Mouse (Mus musculus) T-helper 2 cell (primary cell): ENCODE results near the gene Bicc1.

Experiments used
- in situ Hi-C: fragments of 300-600 bp; cut with MboI, MseI; formaldehyde crosslinking; loops from one replicate; pipeline ENCODE4 v1.15.1; 2025; ENCODE audit warnings: high pct_unique_total_duplicates

The Bicc1 gene

GRCm38 (mm10) chr10:71158940-71159675 lies 392 bp downstream of the Bicc1 start:
- in situ Hi-C loops = no loop called here

- in situ Hi-C loops = no loop called here
These were observed 2.9 kb downstream of the Bicc1 start for GRCm38 (mm10) chr10:71156569-71156968.

GRCm38 (mm10) chr10:71153610-71154009 lies 5.9 kb downstream of the Bicc1 start:
- in situ Hi-C loops = no loop called here

- in situ Hi-C loops = no loop called here
These were observed 6.4 kb downstream of the Bicc1 start for GRCm38 (mm10) chr10:71153138-71153537.

- in situ Hi-C loops = no loop called here
These were observed 9.0 kb downstream of the Bicc1 start for GRCm38 (mm10) chr10:71150486-71150885.

- in situ Hi-C loops = no loop called here
These were observed 10.4 kb downstream of the Bicc1 start for GRCm38 (mm10) chr10:71148951-71149603.

GRCm38 (mm10) chr10:71148226-71148625 lies 11.3 kb downstream of the Bicc1 start:
- in situ Hi-C loops = no loop called here

GRCm38 (mm10) chr10:71146681-71147615 lies 12.6 kb downstream of the Bicc1 start:
- in situ Hi-C loops = no loop called here

GRCm38 (mm10) chr10:71145801-71146200 lies 13.7 kb downstream of the Bicc1 start:
- in situ Hi-C loops = no loop called here

- in situ Hi-C loops = no loop called here
These were observed 15.3 kb downstream of the Bicc1 start for GRCm38 (mm10) chr10:71144191-71144590.

- in situ Hi-C loops = no loop called here
These were observed 16.9 kb downstream of the Bicc1 start for GRCm38 (mm10) chr10:71142568-71142967.

GRCm38 (mm10) chr10:71140281-71140845 lies 19.1 kb downstream of the Bicc1 start:
- in situ Hi-C loops = no loop called here

- in situ Hi-C loops = no loop called here
These were observed 20.7 kb downstream of the Bicc1 start for GRCm38 (mm10) chr10:71138852-71139197.

- in situ Hi-C loops = no loop called here
These were observed 21.2 kb downstream of the Bicc1 start for GRCm38 (mm10) chr10:71138132-71138851.

GRCm38 (mm10) chr10:71137606-71138005 lies 21.9 kb downstream of the Bicc1 start:
- in situ Hi-C loops = no loop called here

GRCm38 (mm10) chr10:71131333-71131732 lies 28.2 kb downstream of the Bicc1 start:
- in situ Hi-C loops = no loop called here

GRCm38 (mm10) chr10:71130261-71130660 lies 29.2 kb downstream of the Bicc1 start:
- in situ Hi-C loops = no loop called here

- in situ Hi-C loops = no loop called here
These were observed 31.6 kb downstream of the Bicc1 start for GRCm38 (mm10) chr10:71127951-71128331.

- in situ Hi-C loops = no loop called here
These were observed 32.1 kb downstream of the Bicc1 start for GRCm38 (mm10) chr10:71127278-71127950.

GRCm38 (mm10) chr10:71123974-71124373 lies 35.5 kb downstream of the Bicc1 start:
- in situ Hi-C loops = no loop called here

- in situ Hi-C loops = no loop called here
These were observed 36.1 kb downstream of the Bicc1 start for GRCm38 (mm10) chr10:71123395-71123794.
